Mouse (Mus musculus) small intestine, adult 2 months (tissue): ENCODE measurements around the gene Nynrin.

Experiments used
- CTCF ChIP-seq: fragments of 200-500 bp; IDR thresholded peaks from 2 replicates; pipeline ENCODE4 v1.5.1; 2012; ENCODE audit warnings: low read depth, mild to moderate bottlenecking, control low read depth, inconsistent platforms, low read length, moderate library complexity, mixed read lengths; ENCODE audit not compliant: insufficient replicate concordance, insufficient read length; ENCODE audit errors: extremely low read depth
- POLR2A ChIP-seq: fragments of 200-500 bp; IDR thresholded peaks from 2 replicates; pipeline ENCODE4 v1.6.1; 2012; ENCODE audit warnings: low read depth, mild to moderate bottlenecking, control low read depth, inconsistent platforms, low read length, moderate library complexity

DNA sequence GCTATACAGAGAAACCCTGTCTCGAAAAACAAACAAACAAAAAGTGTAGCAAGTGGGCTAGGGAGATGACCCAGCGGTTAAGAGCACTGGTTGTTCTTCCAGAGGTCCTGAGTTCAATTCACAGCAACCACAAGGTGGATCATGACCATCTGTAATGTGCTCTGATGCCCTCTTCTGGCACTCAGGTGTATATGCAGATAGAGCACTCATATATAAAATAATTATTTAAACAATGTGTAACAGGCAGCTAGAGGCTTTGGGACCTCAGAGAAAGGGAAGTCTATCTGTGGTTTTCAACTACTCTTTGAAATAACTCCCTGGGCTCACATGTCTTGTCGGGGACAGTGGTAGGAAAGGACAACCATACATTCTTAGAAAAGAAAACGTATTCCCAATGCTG, 15.1 kb upstream of the Nynrin start:
- TF ChIP-seq CTCF (no peak), POLR2A (no peak)
